Mouse (Mus musculus) embryonic fibroblast, embryonic 13.5 days (primary cell): ENCODE results near the gene Slx4ip.

Experiments
- CTCF ChIP-seq: IDR thresholded peaks from 2 replicates; pipeline ENCODE4 v1.5.1; 2011; ENCODE audit warnings: mild to moderate bottlenecking, control low read depth, low read length, moderate library complexity, borderline replicate concordance; ENCODE audit not compliant: insufficient read depth
- POLR2A ChIP-seq: IDR thresholded peaks from 2 replicates; pipeline ENCODE4 v1.6.1; 2011; ENCODE audit warnings: low read depth, mild to moderate bottlenecking, control low read depth, low read length, moderate library complexity

GRCm38 (mm10) chr2:136920257-136920993 is 29.4 kb downstream of the Slx4ip start:
- no peak for TF ChIP-seq POLR2A
- TF ChIP-seq CTCF: no peak
